Mouse (Mus musculus) mouse trophoblast stem cell (cell line): ENCODE measurements around the gene Prr22.

Experiments used
- in situ Hi-C, 2 experiments: fragments of 300-500 bp; cut with MseI, MboI; formaldehyde crosslinking; loops; 2 replicates in 1 of 2; 3 replicates in 1 of 2; pipeline ENCODE4 v1.15.1; 2025

Prr22 gene

DNA sequence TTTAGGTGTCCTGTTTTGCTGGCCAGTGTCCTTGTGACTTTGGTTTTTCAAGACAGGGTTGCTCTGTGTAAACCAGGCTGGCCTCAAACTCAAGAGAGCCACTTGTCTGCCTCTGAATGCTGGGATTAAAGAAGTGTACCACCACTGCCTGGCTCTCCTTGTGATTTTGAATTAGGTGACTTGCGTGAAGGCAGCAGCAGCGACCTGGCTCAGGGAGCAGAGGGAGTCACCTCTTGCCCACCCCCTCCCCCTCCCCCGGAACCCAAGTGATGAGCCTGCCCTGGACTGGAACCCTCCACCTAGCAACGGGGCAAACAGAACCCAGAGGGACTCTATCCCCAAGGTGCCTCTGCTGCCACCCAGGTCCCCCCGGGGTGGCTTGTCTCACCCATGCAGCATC is at the start of gene Prr22:
TSS of gene Prr22 (plus strand) at position 301 of the 400 bp plus-strand sequence.
- in situ Hi-C loops, result no loop called here

DNA sequence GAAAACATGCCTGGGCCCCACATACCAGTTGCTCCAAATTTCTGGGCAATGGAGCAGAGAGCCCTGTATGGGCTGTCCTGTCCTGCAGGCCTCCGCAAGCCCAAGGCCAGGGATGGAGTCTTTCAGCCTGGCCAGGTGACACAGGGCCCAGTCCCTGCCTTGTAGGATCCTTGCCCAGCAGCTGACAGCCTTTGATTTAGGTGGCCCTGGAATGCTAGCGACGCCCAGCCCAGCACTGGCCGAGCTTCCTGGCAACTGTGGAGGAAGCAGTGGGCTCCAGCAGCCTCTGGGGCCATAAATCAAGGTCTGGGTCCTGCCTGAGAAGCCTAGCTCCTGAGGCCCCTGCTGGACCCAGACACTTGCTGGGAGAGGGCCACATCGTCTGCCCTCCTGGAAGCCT is 47.6 kb upstream of the Prr22 start:
- in situ Hi-C loops, result no loop called here

DNA sequence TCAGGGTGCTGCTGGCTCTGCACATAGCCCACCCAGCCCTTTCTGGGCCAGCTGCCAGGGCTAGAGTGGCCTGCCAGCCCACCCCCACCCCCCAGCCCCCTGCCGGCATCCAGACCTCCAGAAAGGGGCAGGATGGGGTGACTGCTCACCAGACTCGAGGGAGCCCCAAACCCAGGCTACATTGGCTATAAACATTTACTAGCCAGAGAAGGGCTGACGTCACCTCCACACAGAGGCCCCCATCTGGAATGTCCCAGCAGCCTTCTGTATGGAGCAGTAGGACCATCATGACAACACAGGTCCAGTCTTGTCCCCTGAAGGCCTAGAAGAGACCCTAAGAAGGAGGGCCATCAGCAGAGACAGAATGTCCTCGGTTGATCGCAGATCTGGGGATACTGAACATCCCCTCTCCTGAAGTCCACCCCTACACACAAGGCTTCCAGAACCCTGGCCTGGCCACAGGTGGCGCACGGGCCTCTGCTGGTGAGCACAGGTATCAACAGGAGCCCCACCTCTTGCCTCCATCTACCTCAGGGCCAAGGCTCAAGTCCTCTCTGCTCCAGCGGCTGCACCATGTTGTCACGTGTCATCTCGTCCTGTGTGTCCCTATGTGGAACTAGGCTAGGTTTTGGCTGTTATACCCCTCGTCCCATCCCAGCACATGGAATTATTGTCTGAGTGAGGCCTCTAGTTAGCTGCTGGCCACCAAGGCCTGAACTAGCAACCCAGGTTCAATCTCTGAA is 46.5 kb upstream of the Prr22 start:
- in situ Hi-C loops, result no loop called here

DNA sequence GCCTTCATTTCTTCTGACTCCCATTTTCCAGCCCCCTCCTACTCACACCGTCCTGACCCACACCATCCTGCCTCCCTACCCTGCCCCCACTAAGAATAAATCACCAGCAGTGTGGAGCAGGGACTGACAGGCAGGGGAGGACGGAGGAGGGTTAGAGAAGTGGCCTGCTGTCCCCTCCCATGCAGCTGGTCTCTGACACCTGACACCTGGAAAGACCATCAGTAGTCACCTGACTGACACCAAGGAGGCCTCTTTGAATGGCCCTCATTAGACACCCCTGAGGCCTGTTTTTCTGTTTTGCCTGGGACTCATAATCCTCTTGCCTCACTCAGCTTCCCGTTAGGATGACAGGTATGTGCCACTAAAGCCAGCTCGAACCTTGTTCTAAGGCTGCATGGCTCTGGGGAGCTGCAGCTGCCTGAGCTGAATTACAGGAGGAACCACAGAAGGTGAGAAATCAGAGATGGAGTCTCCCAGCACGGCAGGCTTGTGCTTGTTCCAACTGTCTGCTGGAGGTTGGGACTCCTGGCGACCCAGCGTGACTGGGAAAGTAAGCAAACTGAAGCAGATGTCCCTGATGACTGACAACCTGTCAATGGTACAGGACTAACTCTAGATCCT is 42.9 kb upstream of the Prr22 start:
- in situ Hi-C loops, result no loop called here

DNA sequence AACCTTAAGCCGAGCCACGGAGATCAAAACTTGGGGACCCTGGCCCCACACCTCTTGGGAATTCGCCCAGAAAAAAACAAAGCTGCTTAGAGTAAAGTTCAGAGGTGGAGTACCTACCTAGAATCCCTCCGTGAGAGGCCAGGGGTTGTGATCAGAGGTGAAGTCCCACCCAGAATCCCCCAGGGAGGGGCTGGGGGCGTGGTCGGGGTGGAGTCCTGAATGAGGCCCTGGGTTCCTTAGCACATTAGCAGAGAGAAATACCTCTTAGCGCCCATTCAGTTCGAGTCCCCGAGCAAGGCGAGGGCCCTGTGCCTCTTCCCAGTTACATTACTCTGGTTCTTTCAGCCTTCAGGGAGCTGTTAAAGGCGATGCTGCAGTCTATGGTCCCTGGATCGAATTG is 42.4 kb upstream of the Prr22 start:
- in situ Hi-C loops, result no loop called here

DNA sequence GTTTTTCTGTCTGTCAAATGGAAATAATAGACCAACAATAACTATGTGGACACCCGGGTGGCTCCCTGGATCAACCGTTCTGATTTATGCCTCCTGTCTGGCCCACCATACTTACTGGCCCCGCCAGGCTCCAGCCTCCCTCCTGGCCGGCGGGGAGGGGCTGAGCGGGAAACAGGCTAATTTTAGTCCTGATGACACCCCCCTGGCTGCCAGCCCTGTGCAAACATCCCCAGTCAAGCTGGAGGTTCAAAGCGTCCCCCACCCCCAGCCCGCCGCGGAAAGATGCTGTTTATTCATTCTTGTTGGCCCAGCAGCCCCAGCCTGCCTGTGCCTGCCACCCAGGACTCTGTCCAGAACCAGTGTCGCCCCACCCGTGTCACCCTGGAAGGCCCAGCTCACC is 41.9 kb upstream of the Prr22 start:
- in situ Hi-C loops, result no loop called here

DNA sequence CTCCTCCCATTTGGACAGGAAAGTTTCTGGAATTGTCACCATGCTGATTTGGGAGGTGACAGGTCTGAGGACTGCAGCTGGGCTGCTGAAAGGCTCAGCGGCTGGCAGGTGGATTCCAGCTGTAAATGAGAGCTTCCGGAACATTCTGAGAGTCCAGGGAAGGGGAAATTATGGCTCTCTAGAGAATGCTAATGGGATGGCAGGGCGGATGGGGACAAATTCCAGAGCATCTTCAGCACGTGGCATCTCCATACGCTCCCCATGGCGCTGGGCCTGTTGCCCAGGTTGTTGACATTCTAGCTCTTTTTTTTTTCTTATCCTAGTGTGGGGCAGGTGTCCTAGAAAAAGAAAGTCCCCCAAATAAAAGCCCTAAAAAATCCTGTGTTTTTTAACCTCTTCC is 40.9 kb upstream of the Prr22 start:
- in situ Hi-C loops, result no loop called here

DNA sequence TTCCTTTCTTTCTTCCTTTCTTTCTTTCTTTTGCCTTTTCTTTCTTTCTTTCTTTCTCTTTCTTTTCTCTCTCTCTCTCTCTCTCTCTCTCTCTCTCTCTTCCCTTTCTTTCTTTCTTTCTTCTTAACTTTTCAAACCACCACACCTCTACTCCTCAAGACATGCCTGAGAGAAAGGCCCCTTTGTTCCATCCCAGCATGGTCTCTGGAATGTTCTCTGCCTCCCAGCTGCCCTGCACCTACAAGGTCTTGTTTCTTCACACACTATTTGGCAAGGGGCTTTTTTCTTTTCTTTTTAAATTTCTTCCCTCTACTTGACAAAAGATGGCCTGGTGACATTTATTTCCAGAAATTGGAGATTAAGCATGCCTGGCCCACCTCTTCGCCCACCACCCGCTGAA is 40.4 kb upstream of the Prr22 start:
- in situ Hi-C loops, result no loop called here

DNA sequence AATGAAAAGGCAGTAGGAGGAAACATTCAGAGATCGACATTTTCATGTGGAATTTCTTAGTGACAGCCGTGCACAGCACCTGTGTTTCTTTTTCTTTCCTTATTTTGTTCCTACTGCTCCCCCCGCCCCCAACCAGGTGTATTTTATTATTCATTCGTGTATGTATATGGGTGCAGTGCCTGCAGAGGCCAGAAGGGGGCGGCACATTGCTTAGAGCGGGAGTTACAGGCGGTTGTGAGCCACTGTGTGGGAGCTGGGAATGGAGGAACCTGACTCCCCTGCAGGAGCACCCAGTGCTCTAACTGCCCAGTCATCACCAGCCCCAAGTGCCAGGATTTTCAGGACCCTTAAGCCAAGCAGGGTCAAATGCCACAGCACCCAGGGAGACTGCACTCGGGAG is 33.5 kb upstream of the Prr22 start:
- in situ Hi-C loops, result no loop called here

DNA sequence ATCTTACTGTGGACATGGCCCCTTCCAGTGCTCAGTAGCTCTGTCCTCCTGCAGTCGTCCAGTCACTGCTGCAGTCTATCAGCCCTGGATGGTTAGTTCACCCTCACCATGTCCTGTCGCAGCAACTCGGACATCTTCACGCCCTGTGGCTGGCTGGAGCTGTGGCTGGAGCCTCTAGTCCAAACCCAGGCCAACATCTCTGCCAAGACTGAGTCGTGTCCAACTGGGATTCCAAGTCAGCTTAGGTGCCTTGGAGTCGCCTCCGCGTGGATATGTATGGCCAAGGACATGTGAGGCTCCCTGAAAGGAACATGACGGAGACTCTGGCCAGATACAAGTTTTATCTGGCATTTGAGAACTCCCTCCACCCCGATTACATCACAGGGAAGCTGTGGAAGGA is 31.8 kb upstream of the Prr22 start:
- in situ Hi-C loops, result no loop called here

DNA sequence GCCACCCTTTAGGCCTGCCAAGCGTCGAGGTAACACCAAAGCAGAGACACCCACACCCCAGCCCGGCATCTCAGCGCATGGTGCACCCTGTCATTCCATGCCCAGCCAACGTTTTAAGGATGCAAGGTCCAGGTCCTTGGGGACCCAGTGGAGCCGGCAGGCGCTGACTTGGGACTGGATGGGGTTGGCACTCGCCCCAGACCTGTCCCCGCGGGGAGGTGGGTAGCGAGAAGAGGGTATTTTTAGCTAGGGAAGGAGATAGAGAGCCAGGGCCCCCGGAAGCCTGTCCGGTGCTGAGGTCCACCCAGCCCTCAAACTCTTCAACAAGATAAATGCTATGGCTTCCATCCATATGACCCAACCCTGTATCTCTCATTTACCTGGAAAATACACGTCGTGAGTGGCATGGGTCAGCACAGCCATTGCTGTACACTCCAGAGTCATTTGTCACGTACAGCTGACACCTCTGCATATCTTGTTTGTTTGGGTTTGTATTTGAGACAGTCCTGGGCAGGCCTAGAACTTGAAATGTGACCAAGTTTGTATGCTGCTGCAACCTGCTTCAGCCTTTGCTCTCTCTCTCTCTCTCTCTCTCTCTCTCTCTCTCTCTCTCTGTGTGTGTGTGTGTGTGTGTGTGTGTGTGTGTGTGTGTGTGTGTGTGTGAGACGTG is 29.8 kb upstream of the Prr22 start:
- in situ Hi-C loops, result no loop called here

DNA sequence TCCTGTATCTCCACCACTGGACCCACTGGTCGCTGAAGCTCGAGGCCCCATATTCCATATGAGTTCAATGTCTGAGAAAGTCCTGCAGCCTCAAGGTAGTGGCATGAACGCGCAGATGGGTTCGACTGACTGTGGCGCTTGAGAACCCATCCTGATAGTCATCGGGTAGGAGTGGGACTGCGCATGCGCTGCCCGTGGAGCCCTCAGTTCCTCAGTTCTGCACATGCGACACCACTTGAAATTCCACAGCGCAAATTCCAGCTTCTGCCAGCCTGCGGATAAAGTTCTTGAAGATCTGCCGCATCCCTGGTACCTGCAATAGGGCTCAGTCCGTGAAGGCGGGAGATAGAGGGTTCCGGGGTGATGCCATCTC is 29.3 kb upstream of the Prr22 start:
- in situ Hi-C loops, result no loop called here

DNA sequence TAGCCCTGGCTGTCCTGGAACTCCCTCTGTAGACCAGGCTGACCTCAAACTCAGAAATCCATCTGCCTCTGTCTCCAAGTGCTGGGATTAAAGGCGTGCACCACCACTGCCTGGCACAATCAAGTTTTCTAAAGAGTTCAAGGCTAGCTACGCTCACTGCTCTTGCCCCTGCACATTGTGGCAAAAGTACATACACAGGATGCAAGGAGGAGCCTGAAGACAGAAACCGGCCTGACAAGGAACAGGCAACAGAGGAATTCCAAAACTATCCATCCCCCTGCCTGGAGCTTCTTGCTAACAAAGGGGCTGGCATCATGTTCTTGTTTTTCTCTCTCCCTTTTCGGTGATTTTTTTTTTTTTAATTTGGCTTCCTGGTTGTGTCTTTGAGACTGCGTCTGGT is 25.9 kb upstream of the Prr22 start:
- in situ Hi-C loops, result no loop called here

DNA sequence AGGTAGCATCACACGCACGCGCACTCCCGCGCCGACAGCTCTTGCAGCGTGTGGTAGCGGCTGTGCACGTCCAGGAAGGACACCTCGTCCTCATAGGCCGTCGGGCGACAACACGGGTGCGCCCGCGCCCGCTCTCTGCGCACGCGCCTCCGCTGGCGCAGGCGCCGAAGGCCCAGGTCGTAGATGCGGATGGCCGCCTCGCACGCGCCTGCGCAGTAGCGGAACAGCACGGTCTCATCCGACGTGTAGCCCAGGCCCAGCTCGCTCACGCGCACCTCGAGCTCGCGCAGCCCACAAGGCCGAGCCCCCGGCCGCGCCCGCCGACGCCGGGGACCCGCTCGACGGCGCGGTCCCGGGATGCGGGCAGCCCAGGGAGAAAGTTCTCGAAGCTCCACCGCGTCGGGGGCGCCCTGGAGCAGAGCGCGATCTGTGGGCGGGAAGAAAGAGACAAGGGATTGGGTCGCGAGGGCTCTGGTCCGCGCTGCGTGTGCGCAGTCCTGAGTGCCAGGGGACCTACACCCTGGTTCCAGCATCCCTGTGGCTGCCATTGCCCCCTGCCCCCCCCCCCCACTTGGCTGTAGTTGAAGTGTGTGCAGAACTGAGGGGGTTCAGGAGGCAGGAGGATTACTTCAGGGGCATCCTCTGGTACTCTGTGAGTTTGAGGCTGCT is 18.5 kb upstream of the Prr22 start:
- in situ Hi-C loops, result no loop called here

DNA sequence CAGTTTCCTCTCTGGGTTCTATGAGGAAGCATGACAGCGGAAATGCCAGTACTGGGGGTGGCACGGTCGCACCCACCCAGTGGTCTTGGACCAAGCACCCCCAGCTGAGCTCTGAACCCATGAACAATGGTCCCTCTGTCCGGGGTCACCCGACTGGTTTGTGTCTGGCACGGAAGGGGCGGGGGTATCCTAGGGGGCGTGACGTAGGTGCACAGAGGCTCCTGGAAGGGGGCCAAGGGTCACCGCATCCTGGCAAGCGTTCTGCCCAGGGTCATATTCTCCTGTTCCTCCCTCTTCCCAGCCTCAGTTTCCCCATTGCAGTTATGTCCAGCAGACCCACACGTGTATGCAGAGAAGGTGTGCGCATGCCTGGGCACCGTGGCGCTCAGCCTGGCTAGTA is 16.6 kb upstream of the Prr22 start:
- in situ Hi-C loops, result no loop called here

DNA sequence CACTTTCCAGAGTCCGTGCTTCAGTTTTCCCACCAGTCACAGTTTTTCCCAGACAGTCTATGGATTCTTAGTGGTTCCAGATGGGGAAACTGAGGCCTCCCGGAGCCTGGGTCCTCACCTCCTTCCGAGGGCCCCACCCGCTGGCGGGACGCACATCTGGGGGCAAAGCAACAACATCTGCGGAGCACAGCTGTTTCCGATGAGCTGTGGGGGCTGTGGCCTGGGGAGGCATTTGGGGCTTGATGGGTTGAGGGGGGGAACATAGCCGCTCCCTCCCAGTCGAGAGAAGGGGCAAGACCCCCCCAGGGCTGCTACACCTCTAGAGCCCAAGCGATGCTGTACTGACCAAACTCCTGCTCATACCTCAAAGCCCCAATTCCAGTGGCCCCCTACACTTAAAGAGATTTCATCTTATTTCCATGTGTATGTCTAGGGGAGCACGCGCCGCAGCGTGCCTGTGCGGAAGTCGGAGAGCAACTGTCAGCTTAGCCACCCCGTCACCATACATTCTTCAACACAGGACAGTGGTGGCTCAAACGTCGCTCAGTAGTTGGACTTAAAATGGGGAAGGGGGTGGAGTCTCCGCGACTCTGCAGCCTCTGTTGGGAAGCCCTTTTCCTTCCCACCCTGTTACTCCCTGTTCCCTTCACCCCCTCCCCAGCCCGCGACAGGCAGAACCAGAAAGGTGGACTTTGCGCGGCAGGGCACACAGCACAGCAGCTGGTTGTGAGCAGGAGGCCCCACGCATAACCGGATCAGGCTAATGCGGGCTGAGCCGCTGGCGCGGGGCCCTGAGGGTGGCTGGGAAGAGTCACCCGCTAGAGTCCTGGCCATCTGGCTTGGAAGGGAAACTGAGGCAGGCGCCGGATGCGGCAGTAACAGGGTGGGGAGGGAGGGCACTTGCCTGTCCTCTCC is 15.5 kb upstream of the Prr22 start:
- in situ Hi-C loops, result no loop called here

DNA sequence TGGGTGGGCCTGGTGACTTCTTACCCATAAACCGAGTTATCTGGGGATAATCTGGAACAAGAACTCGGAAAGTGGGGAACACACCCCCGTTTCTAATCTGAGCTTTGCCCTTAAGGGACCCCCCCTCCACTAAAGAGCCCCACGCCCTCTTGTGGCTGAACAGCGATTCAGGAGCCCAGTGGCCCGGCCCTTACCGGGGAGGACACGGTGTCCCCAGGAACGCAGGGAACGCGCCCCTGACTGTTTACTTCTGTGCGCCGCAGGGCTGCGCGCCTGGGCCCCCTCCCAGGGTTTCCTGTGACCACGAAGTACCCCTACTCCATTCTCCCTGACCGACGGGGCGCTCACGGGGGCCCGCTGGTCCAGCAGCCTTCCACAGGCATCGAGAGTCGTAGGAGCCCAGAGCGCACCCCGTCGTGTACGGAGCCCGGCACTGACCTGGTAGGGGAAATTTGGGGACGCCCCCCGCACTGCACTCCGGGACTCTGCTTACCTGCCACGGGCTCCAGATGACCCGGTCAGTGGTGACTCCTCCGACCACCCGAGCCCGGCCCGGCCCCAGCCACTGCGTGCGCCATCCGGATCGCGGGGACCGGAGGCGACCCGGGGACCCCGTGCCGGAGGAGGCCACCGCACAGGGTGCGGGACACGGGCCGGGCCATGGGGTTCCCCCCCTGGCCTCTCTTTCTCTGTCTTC is 13.2 kb upstream of the Prr22 start:
- in situ Hi-C loops, result no loop called here

DNA sequence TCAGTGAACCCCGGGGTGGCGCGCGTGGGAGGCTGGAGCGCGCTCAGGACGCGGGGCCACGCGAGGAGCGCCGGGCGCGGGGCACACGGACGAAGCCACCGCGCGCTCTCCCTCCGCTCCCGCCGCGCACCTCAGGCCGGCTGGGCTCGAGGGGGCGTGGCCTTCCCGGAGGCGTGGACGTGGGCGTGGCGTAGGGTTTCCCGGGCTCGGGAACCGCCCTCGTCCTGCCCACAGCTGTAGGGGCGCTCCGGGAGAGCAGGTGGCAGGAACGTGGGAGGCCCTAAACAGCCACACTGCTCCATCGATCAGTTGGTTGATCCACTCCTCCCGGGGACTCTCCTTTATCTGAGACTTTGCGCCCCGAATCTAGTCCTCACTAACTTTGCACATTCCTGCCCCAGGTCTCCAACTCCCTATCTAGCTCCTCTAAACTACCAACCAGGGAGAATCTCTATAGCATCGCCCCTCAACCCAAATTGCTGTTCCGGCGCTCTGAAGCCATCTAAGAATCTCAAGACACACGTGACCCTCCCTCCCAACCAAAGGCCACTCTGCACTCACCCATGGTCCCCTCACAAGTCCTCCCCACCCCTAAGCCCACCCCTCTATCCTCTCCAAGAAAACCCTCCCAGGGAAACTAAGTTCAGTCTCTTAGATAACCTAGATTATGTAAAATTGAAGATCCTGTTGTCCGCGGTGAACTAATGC is 12.5 kb upstream of the Prr22 start, which contains the start of gene Nrtn:
TSS of gene Nrtn (minus strand) at position 115 of the 708 bp plus-strand sequence.
- in situ Hi-C loops, result no loop called here

DNA sequence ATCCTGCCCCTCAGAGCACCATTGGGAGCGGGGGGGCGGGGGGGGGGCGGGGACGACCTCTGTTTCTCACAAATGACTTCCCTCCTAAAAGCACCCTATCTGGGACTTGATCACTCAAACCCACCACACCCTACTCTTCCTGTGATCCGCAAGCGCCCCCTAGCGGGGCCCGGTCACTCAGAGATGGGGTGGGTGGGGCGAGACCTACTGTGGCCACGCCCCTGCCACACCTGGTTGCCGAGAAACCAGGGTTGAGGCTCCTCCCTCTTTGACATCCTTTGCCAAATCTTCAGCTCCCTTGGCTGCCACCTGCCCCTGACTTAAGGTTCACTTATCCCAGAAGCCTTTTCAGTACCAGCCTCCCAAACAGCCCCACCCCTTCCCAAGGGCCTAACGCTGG is 11.9 kb upstream of the Prr22 start:
- in situ Hi-C loops, result no loop called here

DNA sequence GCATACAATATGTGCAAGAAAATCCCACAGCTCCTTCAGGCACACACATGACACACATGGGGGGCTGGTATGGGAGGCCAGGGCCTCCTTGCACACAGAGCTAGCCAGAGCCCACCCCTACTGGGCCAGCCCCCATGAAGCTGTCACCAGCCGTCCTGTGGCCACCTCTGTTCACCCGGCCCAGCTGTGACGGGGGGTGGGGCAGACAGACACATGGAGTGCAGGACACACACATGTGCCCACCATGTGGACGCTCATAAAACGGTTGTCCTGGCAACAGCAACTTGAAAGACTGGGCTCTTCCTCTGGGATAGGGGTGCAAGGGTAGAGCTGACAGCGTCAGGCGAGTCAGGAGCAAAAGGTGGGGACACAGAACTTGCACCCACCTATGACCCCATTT is 10.8 kb upstream of the Prr22 start:
- in situ Hi-C loops, result no loop called here
